Mouse (Mus musculus): ENCODE data around the gene Nlgn1. TPM values are rescaled to one million over a fixed set of nuclear protein-coding genes. Genes with fewer than 3 reads are reported as not detected.

Gene Nlgn1
- polyA plus RNA-seq, 1 experiment, result not detected

DNA sequence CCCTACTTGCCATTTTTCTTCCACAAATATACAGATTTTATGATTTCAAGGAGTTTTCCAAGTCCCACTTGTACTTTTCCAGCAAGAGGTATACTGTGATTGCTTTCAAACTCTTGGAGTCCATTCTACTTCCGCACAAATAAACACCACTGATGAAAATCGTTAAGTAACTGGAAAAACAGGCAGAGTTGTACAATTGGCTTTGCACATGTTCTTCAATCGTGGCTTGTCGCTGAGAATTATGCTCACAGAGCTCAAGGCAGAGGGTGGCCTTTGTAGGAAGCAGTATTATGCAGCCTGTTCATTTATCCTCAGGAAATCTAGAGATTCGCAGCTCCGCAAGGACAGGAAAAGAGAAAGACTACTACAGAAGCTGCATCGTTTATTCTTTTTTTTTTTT is 225.9 kb downstream of the Nlgn1 start:
- no peak overlapping the region for H3K4me3 ChIP-seq (ENCODE audit: extremely low read depth, insufficient read depth, insufficient read length)
- TF ChIP-seq POLR2A (IDR thresholded peaks at IDR 0.05; ENCODE audit: low read depth, low read length) (no peak), CTCF (IDR thresholded peaks at IDR 0.05; ENCODE audit: extremely low read depth, insufficient read depth, insufficient read length, insufficient replicate concordance) (no peak)
- no peaks in the 10 kb centered on the region for H3K27me3 ChIP-seq (ENCODE audit: control insufficient read depth, insufficient read depth, low read length)
- no peak overlapping the region for H3K27ac ChIP-seq (ENCODE audit: insufficient read depth, low read length)
- 88% methylated on average over 7 of the region's 7 CpGs for WGBS
- H3K4me1 ChIP-seq (ENCODE audit: control insufficient read depth, insufficient read depth, insufficient read length), result no peaks in the 10 kb centered on the region
- DNase-seq (ENCODE audit: low read depth in 1 of 2, low spot score in 2 of 2), result no peak
- no peaks in the 10 kb centered on the region for H3K36me3 ChIP-seq (ENCODE audit: control insufficient read depth, insufficient read depth, low read length)

GRCm38 (mm10) chr3:26105528-26105927 is 226.7 kb downstream of the Nlgn1 start:
- no peaks in the 10 kb centered on the region for H3K4me1 ChIP-seq (ENCODE audit: control insufficient read depth, insufficient read depth, insufficient read length)
- TF ChIP-seq CTCF (IDR thresholded peaks at IDR 0.05; ENCODE audit: extremely low read depth, insufficient read depth, insufficient read length, insufficient replicate concordance), result no peak
- TF ChIP-seq POLR2A (IDR thresholded peaks at IDR 0.05; ENCODE audit: low read depth, low read length), result no peak
- no peak overlapping the region for H3K27ac ChIP-seq (ENCODE audit: insufficient read depth, low read length)
- no peaks in the 10 kb centered on the region for H3K36me3 ChIP-seq (ENCODE audit: control insufficient read depth, insufficient read depth, low read length)
- H3K4me3 ChIP-seq (ENCODE audit: extremely low read depth, insufficient read depth, insufficient read length), result no peak overlapping the region
- WGBS, result 57% methylated on average over 3 of the region's 3 CpGs
- H3K27me3 ChIP-seq (ENCODE audit: control insufficient read depth, insufficient read depth, low read length), result no peaks in the 10 kb centered on the region
- DNase-seq (ENCODE audit: low read depth in 1 of 2, low spot score in 2 of 2), result no peak

- Histone ChIP-seq H3K4me3 (ENCODE audit: extremely low read depth, insufficient read depth, insufficient read length) (no peak overlapping the region), H3K27ac (ENCODE audit: insufficient read depth, low read length) (no peak overlapping the region), H3K36me3 (ENCODE audit: control insufficient read depth, insufficient read depth, low read length) (no peaks in the 10 kb centered on the region), H3K4me1 (ENCODE audit: control insufficient read depth, insufficient read depth, insufficient read length) (no peaks in the 10 kb centered on the region), H3K27me3 (ENCODE audit: control insufficient read depth, insufficient read depth, low read length) (no peaks in the 10 kb centered on the region)
- TF ChIP-seq CTCF (IDR thresholded peaks at IDR 0.05; ENCODE audit: extremely low read depth, insufficient read depth, insufficient read length, insufficient replicate concordance) (no peak), POLR2A (IDR thresholded peaks at IDR 0.05; ENCODE audit: low read depth, low read length) (no peak)
- no peak for DNase-seq (ENCODE audit: low read depth in 1 of 2, low spot score in 2 of 2)
- 74% methylated on average over 1 of the region's 1 CpGs for WGBS
Measured at GRCm38 (mm10) chr3:26102271-26102670, 230.0 kb downstream of the Nlgn1 start.

DNA sequence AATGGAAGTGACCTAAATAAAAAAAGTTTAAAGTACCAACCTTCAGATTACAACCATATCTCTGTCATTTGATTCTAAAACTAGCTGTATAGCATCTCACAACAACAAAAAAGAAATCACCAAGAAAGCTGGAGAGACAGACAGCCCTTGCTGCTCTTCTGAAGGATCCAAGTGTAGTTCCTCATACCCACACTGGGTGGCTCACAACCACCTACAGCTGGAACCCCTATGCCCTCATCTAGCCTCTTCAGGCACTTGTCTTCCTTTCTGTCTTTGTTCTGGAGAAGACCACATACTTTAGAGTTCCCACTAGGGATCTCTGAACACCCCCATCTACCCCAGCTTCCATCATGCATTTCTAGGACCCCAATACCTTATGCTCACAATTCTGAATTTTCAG is 236.7 kb downstream of the Nlgn1 start:
- no peaks in the 10 kb centered on the region for H3K27me3 ChIP-seq (ENCODE audit: control insufficient read depth, insufficient read depth, low read length)
- H3K27ac ChIP-seq (ENCODE audit: insufficient read depth, low read length), result no peak overlapping the region
- TF ChIP-seq POLR2A (IDR thresholded peaks at IDR 0.05; ENCODE audit: low read depth, low read length), result no peak
- TF ChIP-seq CTCF (IDR thresholded peaks at IDR 0.05; ENCODE audit: extremely low read depth, insufficient read depth, insufficient read length, insufficient replicate concordance), result no peak
- H3K36me3 ChIP-seq (ENCODE audit: control insufficient read depth, insufficient read depth, low read length), result no peaks in the 10 kb centered on the region
- DNase-seq (ENCODE audit: low read depth in 1 of 2, low spot score in 2 of 2), result no peak
- no peak overlapping the region for H3K4me3 ChIP-seq (ENCODE audit: extremely low read depth, insufficient read depth, insufficient read length)
- no peaks in the 10 kb centered on the region for H3K4me1 ChIP-seq (ENCODE audit: control insufficient read depth, insufficient read depth, insufficient read length)

- Histone ChIP-seq H3K27me3 (ENCODE audit: control insufficient read depth, insufficient read depth, low read length) (no peaks in the 10 kb centered on the region), H3K36me3 (ENCODE audit: control insufficient read depth, insufficient read depth, low read length) (no peaks in the 10 kb centered on the region), H3K27ac (ENCODE audit: insufficient read depth, low read length) (no peak overlapping the region), H3K4me3 (ENCODE audit: extremely low read depth, insufficient read depth, insufficient read length) (no peak overlapping the region; the same call in 1 of the 2 replicates), H3K4me1 (ENCODE audit: control insufficient read depth, insufficient read depth, insufficient read length) (no peaks in the 10 kb centered on the region)
- TF ChIP-seq CTCF (IDR thresholded peaks at IDR 0.05; ENCODE audit: extremely low read depth, insufficient read depth, insufficient read length, insufficient replicate concordance), result no peak
- TF ChIP-seq POLR2A (IDR thresholded peaks at IDR 0.05; ENCODE audit: low read depth, low read length), result no peak
- no peak for DNase-seq (ENCODE audit: low read depth in 1 of 2, low spot score in 2 of 2)
Measured at GRCm38 (mm10) chr3:26069366-26069765, 262.9 kb downstream of the Nlgn1 start.

GRCm38 (mm10) chr3:26050769-26051168 is 281.5 kb downstream of the Nlgn1 start:
- DNase-seq (ENCODE audit: low read depth in 1 of 2, low spot score in 2 of 2), result no peak
- WGBS, result 62% methylated on average over 4 of the region's 4 CpGs
- no peak overlapping the region for H3K4me3 ChIP-seq (ENCODE audit: extremely low read depth, insufficient read depth, insufficient read length)
- H3K27ac ChIP-seq (ENCODE audit: insufficient read depth, low read length), result no peak overlapping the region
- H3K4me1 ChIP-seq (ENCODE audit: control insufficient read depth, insufficient read depth, insufficient read length), result no peaks in the 10 kb centered on the region
- H3K36me3 ChIP-seq (ENCODE audit: control insufficient read depth, insufficient read depth, low read length), result no peaks in the 10 kb centered on the region
- no peaks in the 10 kb centered on the region for H3K27me3 ChIP-seq (ENCODE audit: control insufficient read depth, insufficient read depth, low read length)
- TF ChIP-seq POLR2A (IDR thresholded peaks at IDR 0.05; ENCODE audit: low read depth, low read length) (no peak), CTCF (IDR thresholded peaks at IDR 0.05; ENCODE audit: extremely low read depth, insufficient read depth, insufficient read length, insufficient replicate concordance) (no peak)

DNA sequence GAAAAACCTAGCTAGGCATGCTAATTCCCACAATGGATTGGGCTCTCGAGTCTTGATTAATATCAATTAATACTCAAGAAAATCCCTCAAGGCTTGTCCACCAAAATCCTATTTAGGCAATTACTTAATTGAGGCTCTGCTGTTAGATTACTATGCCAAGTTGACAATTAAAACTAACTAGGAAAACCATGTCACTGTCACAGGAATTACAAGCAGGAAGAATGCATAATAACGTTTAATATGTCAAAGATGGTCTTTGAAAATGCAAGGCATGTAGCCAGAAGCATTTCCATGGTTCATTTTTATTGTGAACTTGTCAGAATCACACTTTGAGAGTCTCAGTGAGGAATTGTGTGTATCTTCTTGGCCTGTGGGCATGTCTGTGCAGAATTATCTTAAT is 289.3 kb downstream of the Nlgn1 start:
- Histone ChIP-seq H3K4me3 (ENCODE audit: extremely low read depth, insufficient read depth, insufficient read length) (no peak overlapping the region), H3K27ac (ENCODE audit: insufficient read depth, low read length) (no peak overlapping the region), H3K36me3 (ENCODE audit: control insufficient read depth, insufficient read depth, low read length) (no peaks in the 10 kb centered on the region), H3K27me3 (ENCODE audit: control insufficient read depth, insufficient read depth, low read length) (no peaks in the 10 kb centered on the region), H3K4me1 (ENCODE audit: control insufficient read depth, insufficient read depth, insufficient read length) (no peaks in the 10 kb centered on the region)
- DNase-seq (ENCODE audit: low read depth in 1 of 2, low spot score in 2 of 2), result no peak
- 66% methylated on average over 2 of the region's 2 CpGs for WGBS
- TF ChIP-seq POLR2A (IDR thresholded peaks at IDR 0.05; ENCODE audit: low read depth, low read length) (no peak), CTCF (IDR thresholded peaks at IDR 0.05; ENCODE audit: extremely low read depth, insufficient read depth, insufficient read length, insufficient replicate concordance) (no peak)
